Mouse (Mus musculus): Measurements from ENCODE around the gene Ssxb1.
"Not testable (repeated sequence)": the region's sequence is repeated elsewhere in the genome, so short reads cannot be mapped to it uniquely, and the experiment has no call there.

Gene Ssxb1

GRCm38 (mm10) chrX:8413005-8413404 is at the start of gene Ssxb1:
TSS of gene Ssxb1 (plus strand) at chrX:8413305.
- not testable (repeated sequence) for DNase-seq (ENCODE audit: low read depth, low spot score)

DNA sequence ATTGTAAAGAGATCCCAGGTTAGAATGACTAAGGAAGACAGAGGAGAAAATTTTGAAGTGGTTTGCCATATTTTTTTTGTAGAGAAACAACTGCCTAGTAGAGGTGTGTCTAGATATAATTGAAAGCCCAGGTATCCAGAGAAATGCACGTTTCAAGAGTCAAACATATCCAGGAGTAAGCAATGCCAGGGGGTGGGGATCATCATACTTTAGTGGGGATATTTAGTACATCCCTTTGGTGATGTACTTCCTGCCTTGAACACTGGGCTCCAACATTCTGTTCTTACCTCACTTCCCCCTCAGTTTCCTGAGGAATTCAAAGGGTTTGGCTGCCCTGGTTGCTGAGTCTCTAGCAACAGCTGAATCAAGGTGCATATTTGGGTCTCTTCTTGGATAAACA is 46.4 kb upstream of the Ssxb1 start, which contains the start of gene Ssxb9:
TSS of gene Ssxb9 (plus strand) at position 301 of the 400 bp plus-strand sequence.
- not testable (repeated sequence) for DNase-seq (ENCODE audit: low read depth, low spot score)

DNA sequence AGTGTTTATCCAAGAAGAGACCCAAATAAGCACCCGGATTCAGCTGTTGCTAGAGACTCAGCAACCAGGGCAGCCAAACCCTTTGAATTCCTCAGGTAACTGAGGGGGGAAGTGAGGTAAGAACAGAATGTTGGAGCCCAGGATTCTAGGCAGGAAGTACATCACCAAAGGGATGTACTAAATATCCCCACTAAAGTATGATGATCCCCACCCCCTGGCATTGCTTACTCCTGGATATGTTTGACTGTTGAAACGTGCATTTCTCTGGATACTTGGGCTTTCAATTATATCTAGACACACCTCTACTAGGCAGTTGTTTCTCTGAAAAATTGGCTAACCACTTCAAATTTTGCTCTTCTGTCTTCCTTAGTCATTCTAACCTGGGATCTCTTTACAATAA is 48.5 kb downstream of the Ssxb1 start, which contains the start of gene Ssxb2:
TSS of gene Ssxb2 (minus strand) at position 101 of the 400 bp plus-strand sequence.
- not testable (repeated sequence) for DNase-seq (ENCODE audit: low read depth, low spot score)

All from telencephalon, adult 2 months (tissue).